Mouse (Mus musculus) CH12.LX (cell line): ENCODE results near the gene Ropn1. TPM values are rescaled to one million over a fixed set of nuclear protein-coding genes. Genes with fewer than 3 reads are reported as not detected.

Source experiments
- DNase-seq: peaks from one replicate; pipeline ENCODE4 v3.0.0-alpha.2; 2013; ENCODE audit errors: extremely low read depth
- H3K27ac ChIP-seq: 2 replicates; pipeline ENCODE4 v1.5.1; 2012; ENCODE audit warnings: low read depth, mild to moderate bottlenecking, control low read depth, moderate library complexity; ENCODE audit not compliant: insufficient read depth
- H3K27me3 ChIP-seq: replicated peaks from 2 replicates; pipeline ENCODE3; 2012; ENCODE audit warnings: inconsistent platforms
- H3K36me3 ChIP-seq, 2 experiments: replicated peaks in 1 of 2; 2 replicates each; pipeline versions ENCODE3 to v1.6.1; 2012; ENCODE audit warnings: inconsistent platforms in 1 of 2, low read length in 1 of 2, mild to moderate bottlenecking in 1 of 2, mixed read lengths in 1 of 2, moderate library complexity in 1 of 2; ENCODE audit not compliant: control insufficient read depth in 1 of 2, insufficient read depth in 1 of 2
- H3K4me1 ChIP-seq, 2 experiments: 2 replicates each; pipeline ENCODE4 v1.6.1; 2012; ENCODE audit warnings: inconsistent platforms in 1 of 2, moderate library complexity in 1 of 2; ENCODE audit not compliant: insufficient read depth in 2 of 2, control insufficient read depth in 1 of 2
- H3K4me2 ChIP-seq: 2 replicates; pipeline ENCODE4 v1.6.1; 2012; ENCODE audit warnings: low read depth, mild to moderate bottlenecking, control low read depth; ENCODE audit not compliant: poor library complexity, insufficient read depth, severe bottlenecking
- H3K4me3 ChIP-seq, 3 experiments: fragments of 150-350 bp in 1 of 3; sonication (generic) in 1 of 3; replicated peaks in 1 of 3; 2 replicates each; pipeline versions ENCODE3 to v1.5.1; 2011 to 2012; ENCODE audit warnings: low read depth in 2 of 3, low read length in 2 of 3, mild to moderate bottlenecking in 2 of 3, moderate library complexity in 2 of 3, control low read depth in 1 of 3, improper control_type of control experiment in 1 of 3, inconsistent platforms in 1 of 3, mixed read lengths in 1 of 3; ENCODE audit not compliant: poor library complexity in 1 of 3
- H3K79me2 ChIP-seq: replicated peaks from 2 replicates; pipeline ENCODE4 v1.6.1; 2012; ENCODE audit warnings: mild to moderate bottlenecking, moderate library complexity; ENCODE audit not compliant: control insufficient read depth, poor library complexity, insufficient read depth, severe bottlenecking; ENCODE audit errors: extremely low read depth
- H3K9ac ChIP-seq: 2 replicates; pipeline ENCODE4 v1.6.1; 2012; ENCODE audit warnings: low read depth, mild to moderate bottlenecking, control low read depth, moderate library complexity; ENCODE audit not compliant: insufficient read depth
- H3K9me3 ChIP-seq: replicated peaks from 2 replicates; pipeline ENCODE3; 2012; ENCODE audit warnings: low read length, inconsistent platforms, mixed read lengths
- CHD1 ChIP-seq: IDR thresholded peaks from 2 replicates; pipeline ENCODE4 v1.6.1; 2012; ENCODE audit warnings: low read depth, low read length, improper control_type of control experiment, inconsistent platforms
- CHD2 ChIP-seq: IDR thresholded peaks from 2 replicates; pipeline ENCODE4 v1.6.1; 2011; ENCODE audit warnings: low read length, improper control_type of control experiment
- CTCF ChIP-seq, 2 experiments: IDR thresholded peaks in 1 of 2; conservative IDR thresholded peaks in 1 of 2; 2 replicates each; pipeline ENCODE4 v1.5.1; 2011 to 2012; ENCODE audit warnings: low read depth in 2 of 2, low read length in 2 of 2, improper control_type of control experiment in 1 of 2, inconsistent platforms in 1 of 2, mild to moderate bottlenecking in 1 of 2, moderate library complexity in 1 of 2
- ELF1 ChIP-seq: IDR thresholded peaks from 2 replicates; pipeline ENCODE4 v1.6.1; 2014; ENCODE audit warnings: low read depth, mild to moderate bottlenecking, inconsistent platforms, low read length, improper control_type of control experiment
- EP300 ChIP-seq: IDR thresholded peaks from 2 replicates; pipeline ENCODE4 v1.6.1; 2011; ENCODE audit warnings: low read length, improper control_type of control experiment
- ETS1 ChIP-seq: conservative IDR thresholded peaks from 2 replicates; pipeline ENCODE4 v1.6.1; 2012; ENCODE audit warnings: low read depth, mild to moderate bottlenecking, inconsistent platforms, low read length, improper control_type of control experiment, moderate library complexity
- GABPA ChIP-seq: IDR thresholded peaks from 2 replicates; pipeline ENCODE4 v1.6.1; 2012; ENCODE audit warnings: low read depth, low read length, improper control_type of control experiment, inconsistent platforms; ENCODE audit not compliant: insufficient replicate concordance
- HCFC1 ChIP-seq: IDR thresholded peaks from 2 replicates; pipeline ENCODE4 v1.6.1; 2012; ENCODE audit warnings: low read depth, mild to moderate bottlenecking, inconsistent platforms, low read length, improper control_type of control experiment
- IRF4 ChIP-seq: IDR thresholded peaks from 2 replicates; pipeline ENCODE4 v1.6.1; 2014; ENCODE audit warnings: low read depth, mild to moderate bottlenecking, inconsistent platforms, low read length, improper control_type of control experiment
- JUN ChIP-seq: IDR thresholded peaks from 2 replicates; pipeline ENCODE4 v1.6.1; 2011; ENCODE audit warnings: low read depth, mild to moderate bottlenecking, low read length, improper control_type of control experiment, moderate library complexity; ENCODE audit not compliant: insufficient read depth
- JUND ChIP-seq: conservative IDR thresholded peaks from 2 replicates; pipeline ENCODE4 v1.6.1; 2011; ENCODE audit warnings: low read depth, low read length, improper control_type of control experiment
- MAFK ChIP-seq: IDR thresholded peaks from 2 replicates; pipeline ENCODE4 v1.6.1; 2011; ENCODE audit warnings: low read length, improper control_type of control experiment; ENCODE audit not compliant: insufficient replicate concordance
- MAX ChIP-seq: IDR thresholded peaks from 2 replicates; pipeline ENCODE4 v1.6.1; 2011; ENCODE audit warnings: low read length, improper control_type of control experiment
- MAZ ChIP-seq: IDR thresholded peaks from 2 replicates; pipeline ENCODE4 v1.6.1; 2012; ENCODE audit warnings: low read depth, mild to moderate bottlenecking, inconsistent platforms, low read length, improper control_type of control experiment, moderate library complexity
- MXI1 ChIP-seq: IDR thresholded peaks from 2 replicates; pipeline ENCODE4 v1.6.1; 2011; ENCODE audit warnings: mild to moderate bottlenecking, low read depth, low read length, improper control_type of control experiment
- MYC ChIP-seq: IDR thresholded peaks from 2 replicates; pipeline ENCODE4 v1.6.1; 2011; ENCODE audit warnings: low read depth, mild to moderate bottlenecking, improper control_type of control experiment, low read length
- NELFE ChIP-seq: IDR thresholded peaks from 2 replicates; pipeline ENCODE4 v1.6.1; 2011; ENCODE audit warnings: low read depth, low read length, improper control_type of control experiment
- POLR2A ChIP-seq: IDR thresholded peaks from 2 replicates; pipeline ENCODE4 v1.6.1; 2011; ENCODE audit warnings: low read depth, mild to moderate bottlenecking, improper control_type of control experiment, low read length
- POLR2AphosphoS2 ChIP-seq: IDR thresholded peaks from 2 replicates; pipeline ENCODE4 v1.6.1; 2011; ENCODE audit warnings: low read depth, low read length, improper control_type of control experiment
- RAD21 ChIP-seq: IDR thresholded peaks from 2 replicates; pipeline ENCODE4 v1.6.1; 2011; ENCODE audit warnings: low read depth, mild to moderate bottlenecking, low read length, improper control_type of control experiment, moderate library complexity
- RCOR1 ChIP-seq: conservative IDR thresholded peaks from 2 replicates; pipeline ENCODE4 v1.6.1; 2012; ENCODE audit warnings: low read depth, mild to moderate bottlenecking, inconsistent platforms, low read length, improper control_type of control experiment
- SMC3 ChIP-seq: IDR thresholded peaks from 2 replicates; pipeline ENCODE4 v1.6.1; 2011; ENCODE audit warnings: low read depth, low read length, improper control_type of control experiment
- TBP ChIP-seq: conservative IDR thresholded peaks from 2 replicates; pipeline ENCODE4 v1.6.1; 2011; ENCODE audit warnings: low read depth, low read length, improper control_type of control experiment
- TCF12 ChIP-seq: IDR thresholded peaks from 2 replicates; pipeline ENCODE4 v1.6.1; 2014; ENCODE audit warnings: low read depth, mild to moderate bottlenecking, inconsistent platforms, low read length, improper control_type of control experiment
- UBTF ChIP-seq: IDR thresholded peaks from 2 replicates; pipeline ENCODE4 v1.6.1; 2012; ENCODE audit warnings: low read depth, mild to moderate bottlenecking, inconsistent platforms, low read length, improper control_type of control experiment, moderate library complexity
- USF1 ChIP-seq: IDR thresholded peaks from 2 replicates; pipeline ENCODE4 v1.6.1; 2014; ENCODE audit warnings: low read depth, mild to moderate bottlenecking, inconsistent platforms, low read length, improper control_type of control experiment
- USF2 ChIP-seq: conservative IDR thresholded peaks from 2 replicates; pipeline ENCODE4 v1.6.1; 2011; ENCODE audit warnings: low read depth, low read length, improper control_type of control experiment
- ZC3H11A ChIP-seq: IDR thresholded peaks from 2 replicates; pipeline ENCODE4 v1.6.1; 2012; ENCODE audit warnings: low read depth, mild to moderate bottlenecking, inconsistent platforms, low read length, improper control_type of control experiment
- ZKSCAN1 ChIP-seq: IDR thresholded peaks from 2 replicates; pipeline ENCODE4 v1.6.1; 2012; ENCODE audit warnings: low read depth, inconsistent platforms, low read length, improper control_type of control experiment, borderline replicate concordance
- ZMIZ1 ChIP-seq: IDR thresholded peaks from 2 replicates; pipeline ENCODE4 v1.6.1; 2012; ENCODE audit warnings: low read depth, mild to moderate bottlenecking, inconsistent platforms, low read length, improper control_type of control experiment
- dilution Hi-C: fragments of 300-500 bp; cut with MboI; formaldehyde crosslinking; loops from 2 replicates; pipeline ENCODE4 v1.14.3; 2020; ENCODE audit warnings: low sequenced_read_pairs; ENCODE audit not compliant: extremely low pct_unique_long_range_greater_than_20kb, extremely low pct_ligation_motif_present
- in situ Hi-C: fragments of 300-500 bp; cut with MboI; formaldehyde crosslinking; loops from 3 replicates; pipeline ENCODE4 v1.14.3; 2019; ENCODE audit warnings: low sequenced_read_pairs, low pct_ligation_motif_present, low pct_unique_long_range_greater_than_20kb, mixed read lengths
- polyA plus RNA-seq: library from polyadenylated mRNA; unstranded; fragments of >175 nt; gene quantifications from 2 replicates; pipeline ENCODE4 v1.2.1, GENCODE M21; 2012; ENCODE audit warnings: low read depth; ENCODE audit not compliant: insufficient read length
- total RNA-seq, 2 experiments: library from RNA; depleted of rRNA; stranded (reverse); fragments of 300-350 nt in 1 of 2; fragments of >200 nt in 1 of 2; gene quantifications; 2 replicates each; pipeline ENCODE4 v1.2.3; 2012 to 2014

The Ropn1 gene
- total and polyA plus RNA-seq, 3 experiments: not detected

- H3K27me3 ChIP-seq: peaks cover 51% of the 10 kb centered on the region
- no peaks in the 10 kb centered on the region for H3K36me3 ChIP-seq
- in situ Hi-C loops (no loop called here), dilution Hi-C loops (no loop called here)
- H3K4me1 ChIP-seq: peaks cover 0 to 12% of the 10 kb centered on the region in 2 experiments; a peak in 2 of 4 replicates
- H3K4me3 ChIP-seq: no peak overlapping the region
- no peak overlapping the region for H3K4me2 ChIP-seq
- no peak overlapping the region for H3K9ac ChIP-seq
- H3K9me3 ChIP-seq: no peaks in the 10 kb centered on the region
- no peak overlapping the region for H3K27ac ChIP-seq
- no peak for DNase-seq
- TF ChIP-seq USF2 (no peak), RCOR1 (no peak), EP300 (peak; percentile 56), ZMIZ1 (no peak), JUND (peak; percentile 68), ETS1 (0 out of 2 replicates have a peak, but pooled peaks have one; percentile 8), MAX (no peak), JUN (peak; percentile 28; the same call in 1 of the 2 replicates), ZKSCAN1 (no peak)
- H3K79me2 ChIP-seq: no peaks in the 10 kb centered on the region
Observed at GRCm38 (mm10) chr16:34664553-34664952, 14.8 kb downstream of the Ropn1 start.

GRCm38 (mm10) chr16:34667031-34667726 lies 17.5 kb downstream of the Ropn1 start:
- DNase-seq: peak; percentile 85
- H3K4me2 ChIP-seq: peak overlapping the region; percentile 44
- no peaks in the 10 kb centered on the region for H3K36me3 ChIP-seq
- no peak overlapping the region; the same call in 1 of the 2 replicates for H3K9ac ChIP-seq
- in situ Hi-C loops: loop anchor here (5.0 kb wide), 1 partner anchor 35 kb away; no protein-coding TSS in a partner anchor
- dilution Hi-C loops: no loop called here
- no peaks in the 10 kb centered on the region for H3K79me2 ChIP-seq
- peaks cover 0 to 12% of the 10 kb centered on the region in 2 experiments; a peak in 2 of 4 replicates for H3K4me1 ChIP-seq
- peaks cover 46% of the 10 kb centered on the region for H3K27me3 ChIP-seq
- peak overlapping the region in 2 of 3 experiments; percentile 10 to 37 for H3K4me3 ChIP-seq
- H3K27ac ChIP-seq: no peak overlapping the region
- H3K9me3 ChIP-seq: no peaks in the 10 kb centered on the region
- TF ChIP-seq SMC3: peak; percentile 92
- TF ChIP-seq TBP: no peak
- TF ChIP-seq JUN: no peak
- TF ChIP-seq ZKSCAN1: no peak
- TF ChIP-seq ZMIZ1: no peak
- TF ChIP-seq GABPA: no peak
- TF ChIP-seq ELF1: no peak; the same call in 1 of the 2 replicates
- TF ChIP-seq MAFK: no peak; the same call in 1 of the 2 replicates
- peak; percentile 99 for TF ChIP-seq RAD21
- peak; percentile 84; the same call in 1 of the 2 replicates for TF ChIP-seq RCOR1
- peak; percentile 81 for TF ChIP-seq MAX
- no peak for TF ChIP-seq POLR2AphosphoS2
- no peak for TF ChIP-seq NELFE
- TF ChIP-seq MXI1: peak; percentile 81
- TF ChIP-seq TCF12: no peak
- no peak for TF ChIP-seq HCFC1
- TF ChIP-seq IRF4: peak; percentile 60; the same call in 1 of the 2 replicates
- TF ChIP-seq JUND: peak; percentile 32; the same call in 1 of the 2 replicates
- no peak for TF ChIP-seq POLR2A
- peak; percentile 39; the same call in 1 of the 2 replicates for TF ChIP-seq USF1
- peak; percentile 79 to 98 for TF ChIP-seq CTCF (conservative IDR thresholded peaks at IDR 0.05 in 1 of 2, IDR thresholded peaks at IDR 0.05 in 1 of 2; ENCODE audit: low read depth in 2 of 2, low read length in 2 of 2)
- 0 out of 2 replicates have a peak, but pooled peaks have one; percentile 25 for TF ChIP-seq CHD2
- TF ChIP-seq ZC3H11A: peak; percentile 60
- no peak for TF ChIP-seq UBTF
- peak; percentile 97 for TF ChIP-seq MAZ
- TF ChIP-seq CHD1: no peak; the same call in 1 of the 2 replicates
- peak; percentile 77; the same call in 1 of the 2 replicates for TF ChIP-seq MYC
